ENCODE assay signal across 37 mouse cellular contexts in the genomic region with DNA sequence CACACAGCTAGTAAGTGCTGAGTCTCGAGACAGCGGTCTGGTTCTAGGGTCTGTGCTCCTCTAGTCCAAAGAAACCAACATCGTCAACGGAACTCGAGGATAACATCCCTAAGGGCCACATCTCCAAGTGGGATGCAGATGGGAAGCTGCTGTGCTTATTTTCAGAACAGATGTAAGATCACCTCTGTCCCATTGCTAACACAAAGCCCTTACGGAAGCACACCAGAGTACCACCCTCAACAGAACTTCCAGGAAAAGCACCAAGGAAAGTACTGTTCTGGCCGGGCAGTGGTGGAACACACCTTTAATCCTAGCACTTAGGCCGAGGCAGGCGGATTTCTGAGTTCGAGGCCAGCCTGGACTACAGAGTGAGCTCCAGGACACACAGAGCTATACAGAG. TPM values are rescaled to one million over a fixed set of nuclear protein-coding genes. Genes with fewer than 3 reads are reported as not detected.
"Had no signal": no experiment of that assay in that cellular context is flagged by ENCODE, and none has a peak within 500 bp of the region (broad histone marks: within the 10 kb centered on the region; RNA-seq: fewer than 3 reads in every experiment).

No protein-coding gene starts in this region.

- H3K4me3 ChIP-seq: gastrocnemius, adult 2 months; heart, embryonic 13.5 days; heart, embryonic 15.5 days; hindbrain, embryonic 10.5 days; hindbrain, embryonic 12.5 days; intestine, embryonic 15.5 days; layer of hippocampus, adult 2 months; left cerebral cortex, adult 2 months; limb, embryonic 13.5 days; limb, embryonic 15.5 days; liver, embryonic 13.5 days had no signal

- ATAC-seq: hindbrain, embryonic 16.5 days; inflammation-experienced regulatory T-cells, adult 6 months; intestine, embryonic 15.5 days; intestine, postnatal 0 days had no signal

- H3K4me2 ChIP-seq: heart, embryonic 11.5 days; heart, embryonic 13.5 days; heart, embryonic 15.5 days; hindbrain, embryonic 12.5 days; hindbrain, embryonic 14.5 days; intestine, embryonic 15.5 days; limb, embryonic 13.5 days; limb, embryonic 15.5 days; liver, embryonic 13.5 days had no signal

- DNase-seq: gastrocnemius, adult 2 months; gastrocnemius, postnatal 10 days; gastrocnemius, postnatal 25 days; heart, postnatal 14 days; heart, postnatal 36 days; kidney, adult 18-20 months; kidney, adult 8-10 months; kidney, postnatal 10 days; kidney, postnatal 25 days; kidney, postnatal 4 days; left cerebral cortex, postnatal 4 days; liver, embryonic 13.5 days had no signal

- H3K9me3 ChIP-seq: heart, embryonic 13.5 days; heart, embryonic 15.5 days; hindbrain, embryonic 10.5 days; hindbrain, embryonic 12.5 days; intestine, embryonic 15.5 days; limb, embryonic 13.5 days; limb, embryonic 15.5 days; liver, embryonic 13.5 days had no signal

- H3K27ac ChIP-seq: gastrocnemius, adult 2 months; heart, embryonic 13.5 days; heart, embryonic 15.5 days; hindbrain, embryonic 10.5 days; hindbrain, embryonic 12.5 days; hindbrain, embryonic 14.5 days; intestine, embryonic 15.5 days; layer of hippocampus, adult 2 months; left cerebral cortex, adult 2 months; limb, embryonic 13.5 days; limb, embryonic 15.5 days; liver, embryonic 13.5 days had no signal

- H3K4me1 ChIP-seq: heart, embryonic 15.5 days; hindbrain, embryonic 10.5 days; hindbrain, embryonic 12.5 days; intestine, embryonic 15.5 days; limb, embryonic 13.5 days; liver, embryonic 13.5 days had no signal

- H3K9ac ChIP-seq: heart, embryonic 13.5 days; heart, embryonic 15.5 days; hindbrain, embryonic 12.5 days; hindbrain, embryonic 14.5 days; intestine, embryonic 15.5 days; limb, embryonic 13.5 days; limb, embryonic 15.5 days; liver, embryonic 13.5 days had no signal

- H3K27me3 ChIP-seq: heart, embryonic 13.5 days; heart, embryonic 15.5 days; hindbrain, embryonic 12.5 days; intestine, embryonic 15.5 days; limb, embryonic 13.5 days; limb, embryonic 15.5 days; liver, embryonic 13.5 days had no signal

RNA-seq across cellular contexts. Expression of a gene that starts 6.9 kb away (rescaled TPM):
- total RNA-seq: gastrocnemius, adult 2 months; gastrocnemius, postnatal 10 days; gastrocnemius, postnatal 25 days; gastrocnemius, postnatal 4 days; granulocyte monocyte progenitor cell, adult 5-6 weeks; heart, adult 8-10 months; heart, postnatal 14 days; heart, postnatal 36 days; layer of hippocampus, adult 2 months; layer of hippocampus, postnatal 10 days; layer of hippocampus, postnatal 25 days; left cerebral cortex, adult 2 months; left cerebral cortex, postnatal 14 days; left cerebral cortex, postnatal 4 days; liver, adult 2 months had no signal
- polyA plus RNA-seq: frontal cortex, adult 2 months; heart, embryonic 13.5 days; heart, embryonic 15.5 days; heart, postnatal 0 days; hindbrain, embryonic 10.5 days; hindbrain, embryonic 12.5 days; hindbrain, embryonic 14.5 days; hindbrain, embryonic 16.5 days; inflammation-experienced regulatory T-cells, adult 6 months; intestine, postnatal 0 days; kidney, embryonic 16.5 days; limb, embryonic 11.5 days; limb, embryonic 13.5 days; limb, embryonic 15.5 days; liver, adult 2 months; liver, embryonic 13.5 days had no signal
